Mouse (Mus musculus): ENCODE results near the gene Ankdd1b. TPM values are rescaled to one million over a fixed set of nuclear protein-coding genes. Genes with fewer than 3 reads are reported as not detected.

The Ankdd1b gene
- polyA plus RNA-seq, 1 experiment from 2014 or later = 0.09 TPM

DNA sequence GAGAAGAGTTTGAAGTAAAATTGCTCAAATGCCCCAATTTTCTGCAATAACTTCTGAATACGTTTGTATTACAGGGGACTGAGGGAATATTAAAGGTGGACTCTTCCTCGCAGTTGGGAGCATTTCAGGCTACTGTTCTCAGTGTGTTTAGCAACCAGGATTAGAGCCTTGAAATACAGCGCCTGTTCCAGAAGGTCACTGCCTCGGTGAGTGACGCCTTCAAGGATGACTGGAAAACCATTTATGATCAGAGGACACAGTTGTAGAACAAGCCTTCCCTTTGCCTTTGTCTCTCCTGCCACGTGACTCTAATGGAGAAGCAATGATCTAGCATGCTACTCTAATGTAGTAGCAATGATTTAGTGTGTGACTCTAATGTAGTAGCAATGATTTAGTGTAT lies 17.0 kb upstream of the Ankdd1b start:
- Histone ChIP-seq H3K27me3 (no peaks in the 10 kb centered on the region), H3K9me3 (no peaks in the 10 kb centered on the region), H3K27ac (no peak overlapping the region), H3K4me3 (no peak overlapping the region), H3K4me1 (replicated peaks) (no peaks in the 10 kb centered on the region), H3K36me3 (peaks cover 16% of the 10 kb centered on the region), H3K9ac (no peak overlapping the region), H3K4me2 (no peak overlapping the region)
- 90% methylated on average over 6 of the region's 6 CpGs for WGBS
- no peak for ATAC-seq (ENCODE audit: low FRiP score)

DNA sequence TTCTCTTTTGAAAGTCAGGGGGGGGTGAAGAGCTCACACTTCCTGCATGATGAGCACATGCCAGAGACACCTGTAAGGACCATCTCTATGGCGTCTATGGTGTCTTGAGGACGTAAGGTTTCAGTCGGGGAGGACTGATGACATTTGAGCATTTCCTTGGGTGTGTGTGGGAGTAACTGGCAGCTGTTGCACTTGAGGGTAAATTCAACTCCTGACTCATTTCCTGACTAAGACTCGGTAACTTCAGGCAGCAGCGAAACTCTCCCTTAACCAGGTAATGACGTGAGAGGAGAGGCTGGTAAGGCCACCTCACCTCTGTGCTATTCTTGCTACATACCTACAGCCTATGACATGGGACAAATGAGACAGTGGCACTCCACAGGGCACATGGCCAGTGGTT lies 16.2 kb upstream of the Ankdd1b start:
- no peaks in the 10 kb centered on the region for H3K9me3 ChIP-seq
- peaks cover 16% of the 10 kb centered on the region for H3K36me3 ChIP-seq
- no peak overlapping the region for H3K9ac ChIP-seq
- no peaks in the 10 kb centered on the region for H3K27me3 ChIP-seq
- WGBS = 96% methylated on average over 6 of the region's 6 CpGs
- H3K4me1 ChIP-seq (replicated peaks) = no peaks in the 10 kb centered on the region
- H3K4me3 ChIP-seq = no peak overlapping the region
- no peak for ATAC-seq (ENCODE audit: low FRiP score)
- no peak overlapping the region for H3K4me2 ChIP-seq
- no peak overlapping the region for H3K27ac ChIP-seq

DNA sequence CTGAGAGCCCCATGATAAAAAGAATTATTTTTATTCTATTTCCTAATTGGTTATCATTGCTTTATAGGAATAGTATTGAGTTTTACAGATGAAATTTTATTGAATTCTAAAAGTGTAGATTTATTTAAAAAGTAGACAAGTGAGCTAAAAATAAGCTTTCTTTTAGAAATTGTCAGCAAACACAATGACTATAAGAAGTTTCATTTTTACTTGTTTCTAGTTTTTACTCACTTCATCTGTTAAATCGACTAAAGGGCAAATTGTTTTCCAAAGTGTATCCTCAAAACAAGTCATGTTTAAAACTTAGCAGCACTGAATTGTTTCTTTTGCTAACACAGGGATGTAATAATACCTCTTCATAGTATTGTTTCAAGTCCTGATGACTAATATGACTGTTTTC lies 8.0 kb upstream of the Ankdd1b start:
- Histone ChIP-seq H3K27me3 (no peaks in the 10 kb centered on the region), H3K9ac (no peak overlapping the region), H3K4me1 (replicated peaks) (no peaks in the 10 kb centered on the region), H3K4me2 (no peak overlapping the region), H3K27ac (no peak overlapping the region), H3K36me3 (peaks cover 2% of the 10 kb centered on the region; the same call in 1 of the 2 replicates), H3K9me3 (no peaks in the 10 kb centered on the region), H3K4me3 (no peak overlapping the region)
- WGBS = 100% methylated on average over 1 of the region's 1 CpGs
- ATAC-seq (ENCODE audit: low FRiP score) = no peak

GRCm38 (mm10) chr13:96477226-96477625 lies 6.2 kb upstream of the Ankdd1b start:
- H3K27ac ChIP-seq = no peak overlapping the region
- no peaks in the 10 kb centered on the region for H3K4me1 ChIP-seq (replicated peaks)
- ATAC-seq (ENCODE audit: low FRiP score) = no peak
- no peaks in the 10 kb centered on the region for H3K27me3 ChIP-seq
- H3K36me3 ChIP-seq = no peaks in the 10 kb centered on the region
- no peak overlapping the region for H3K4me3 ChIP-seq
- no peak overlapping the region for H3K9ac ChIP-seq
- 95% methylated on average over 4 of the region's 4 CpGs for WGBS
- no peaks in the 10 kb centered on the region for H3K9me3 ChIP-seq
- H3K4me2 ChIP-seq = no peak overlapping the region

- Histone ChIP-seq H3K27ac (no peak overlapping the region), H3K4me3 (no peak overlapping the region), H3K4me1 (replicated peaks) (no peaks in the 10 kb centered on the region), H3K36me3 (no peaks in the 10 kb centered on the region), H3K9ac (no peak overlapping the region), H3K9me3 (no peaks in the 10 kb centered on the region), H3K4me2 (no peak overlapping the region), H3K27me3 (no peaks in the 10 kb centered on the region)
- WGBS = 88% methylated on average over 6 of the region's 6 CpGs
- ATAC-seq (ENCODE audit: low FRiP score) = no peak
These were observed 442 bp downstream of the Ankdd1b start for GRCm38 (mm10) chr13:96470556-96470955.

DNA sequence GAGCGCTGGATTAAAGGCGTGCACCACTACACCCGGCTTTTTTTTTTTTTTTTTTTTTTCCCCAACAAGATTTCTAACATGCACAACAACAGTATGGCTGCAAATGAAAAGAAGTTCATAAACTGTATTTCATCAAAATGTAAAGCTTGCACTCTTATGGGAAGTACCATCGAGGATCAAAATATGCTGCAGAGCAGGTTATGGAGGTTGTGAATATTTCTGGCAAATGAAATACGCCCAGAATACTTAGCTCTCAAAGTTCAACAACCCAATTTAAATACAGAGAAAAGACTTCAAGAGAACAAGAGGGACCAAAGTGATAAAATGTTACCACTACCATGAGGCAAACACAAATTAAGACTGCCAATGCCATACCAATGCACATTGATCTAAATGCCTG lies 2.3 kb downstream of the Ankdd1b start:
- no peaks in the 10 kb centered on the region for H3K9me3 ChIP-seq
- no peak for ATAC-seq (ENCODE audit: low FRiP score)
- H3K36me3 ChIP-seq = no peaks in the 10 kb centered on the region
- H3K4me3 ChIP-seq = no peak overlapping the region
- H3K27ac ChIP-seq = no peak overlapping the region
- H3K4me1 ChIP-seq (replicated peaks) = no peaks in the 10 kb centered on the region
- H3K27me3 ChIP-seq = no peaks in the 10 kb centered on the region
- no peak overlapping the region for H3K4me2 ChIP-seq
- no peak overlapping the region for H3K9ac ChIP-seq
- WGBS = 94% methylated on average over 5 of the region's 5 CpGs

- 52% methylated on average over 5 of the region's 5 CpGs for WGBS
These were observed 5.7 kb downstream of the Ankdd1b start for GRCm38 (mm10) chr13:96465315-96465714.

GRCm38 (mm10) chr13:96462644-96463043 lies 8.4 kb downstream of the Ankdd1b start:
- no peak overlapping the region for H3K4me3 ChIP-seq
- H3K9ac ChIP-seq = no peak overlapping the region
- H3K4me1 ChIP-seq (replicated peaks) = no peaks in the 10 kb centered on the region
- H3K27me3 ChIP-seq = no peaks in the 10 kb centered on the region
- no peak for ATAC-seq (ENCODE audit: low FRiP score)
- WGBS = 71% methylated on average over 1 of the region's 1 CpGs
- no peaks in the 10 kb centered on the region for H3K36me3 ChIP-seq
- H3K4me2 ChIP-seq = no peak overlapping the region
- no peaks in the 10 kb centered on the region for H3K9me3 ChIP-seq
- no peak overlapping the region for H3K27ac ChIP-seq

More at GRCm38 (mm10) chr13:96465315-96465714, 5.7 kb downstream of the Ankdd1b start:
- ATAC-seq (ENCODE audit: low FRiP score) = no peak
- no peak overlapping the region for H3K9ac ChIP-seq
- H3K4me3 ChIP-seq = no peak overlapping the region
- no peaks in the 10 kb centered on the region for H3K4me1 ChIP-seq (replicated peaks)
- no peaks in the 10 kb centered on the region for H3K9me3 ChIP-seq
- H3K36me3 ChIP-seq = no peaks in the 10 kb centered on the region
- H3K27me3 ChIP-seq = no peaks in the 10 kb centered on the region
- H3K27ac ChIP-seq = no peak overlapping the region
- H3K4me2 ChIP-seq = no peak overlapping the region

DNA sequence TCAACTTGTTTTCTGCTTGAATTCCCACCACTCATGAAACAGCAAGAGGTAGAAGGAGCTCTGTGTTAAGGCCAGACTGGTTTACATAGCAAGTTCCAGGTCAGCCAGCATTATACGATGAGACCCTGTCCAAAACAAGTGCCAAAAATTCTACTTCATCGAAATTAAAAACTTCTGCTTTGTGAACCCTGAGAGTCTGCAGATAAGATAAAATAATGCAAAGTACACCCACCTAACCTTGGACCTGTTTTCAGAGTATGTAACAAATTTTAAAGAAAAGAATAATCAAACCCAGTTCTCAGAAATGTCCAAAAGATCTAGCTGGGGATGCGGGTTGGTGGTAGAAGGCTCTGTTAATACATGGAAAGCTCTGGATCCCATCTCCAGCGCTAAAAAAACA lies 12.4 kb downstream of the Ankdd1b start:
- Histone ChIP-seq H3K9me3 (no peaks in the 10 kb centered on the region), H3K27ac (no peak overlapping the region), H3K4me1 (replicated peaks) (no peaks in the 10 kb centered on the region), H3K4me2 (no peak overlapping the region), H3K9ac (no peak overlapping the region), H3K27me3 (no peaks in the 10 kb centered on the region), H3K4me3 (no peak overlapping the region), H3K36me3 (no peaks in the 10 kb centered on the region)
- WGBS = 87% methylated on average over 4 of the region's 4 CpGs
- no peak for ATAC-seq (ENCODE audit: low FRiP score)

GRCm38 (mm10) chr13:96458018-96458417 lies 13.0 kb downstream of the Ankdd1b start:
- H3K27ac ChIP-seq = no peak overlapping the region
- no peak overlapping the region for H3K9ac ChIP-seq
- H3K4me1 ChIP-seq (replicated peaks) = no peaks in the 10 kb centered on the region
- no peaks in the 10 kb centered on the region for H3K36me3 ChIP-seq
- 84% methylated on average over 5 of the region's 5 CpGs for WGBS
- no peak overlapping the region for H3K4me3 ChIP-seq
- no peaks in the 10 kb centered on the region for H3K27me3 ChIP-seq
- H3K9me3 ChIP-seq = no peaks in the 10 kb centered on the region
- H3K4me2 ChIP-seq = no peak overlapping the region
- no peak for ATAC-seq (ENCODE audit: low FRiP score)

DNA sequence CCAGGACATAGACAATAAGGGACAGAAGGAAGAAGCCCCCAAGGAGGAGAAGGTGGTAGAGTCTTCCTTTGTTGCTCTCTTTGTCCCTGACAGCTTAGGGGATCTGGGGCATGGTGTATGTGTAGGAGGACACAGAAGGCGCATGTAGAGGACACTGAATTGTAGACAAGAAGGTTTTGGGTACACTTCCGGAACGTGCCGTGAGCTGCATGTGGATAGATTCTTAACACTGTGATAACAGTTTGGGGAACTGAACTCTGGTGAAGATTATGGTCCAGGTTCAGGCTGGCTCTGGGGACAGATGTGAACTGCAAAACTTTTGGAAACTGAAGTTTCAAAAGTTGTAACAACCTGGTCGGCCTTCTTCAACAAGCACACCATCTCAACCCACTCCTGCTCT lies 13.4 kb downstream of the Ankdd1b start:
- Histone ChIP-seq H3K27ac (no peak overlapping the region), H3K27me3 (no peaks in the 10 kb centered on the region), H3K4me1 (replicated peaks) (no peaks in the 10 kb centered on the region), H3K4me3 (no peak overlapping the region), H3K36me3 (no peaks in the 10 kb centered on the region), H3K9ac (no peak overlapping the region), H3K4me2 (no peak overlapping the region), H3K9me3 (no peaks in the 10 kb centered on the region)
- no peak for ATAC-seq (ENCODE audit: low FRiP score)
- 95% methylated on average over 5 of the region's 5 CpGs for WGBS

- Histone ChIP-seq H3K9me3 (no peaks in the 10 kb centered on the region), H3K4me3 (no peak overlapping the region), H3K27ac (no peak overlapping the region), H3K4me2 (no peak overlapping the region), H3K9ac (no peak overlapping the region), H3K4me1 (replicated peaks) (no peaks in the 10 kb centered on the region), H3K36me3 (no peaks in the 10 kb centered on the region), H3K27me3 (no peaks in the 10 kb centered on the region)
- no peak for ATAC-seq (ENCODE audit: low FRiP score)
- WGBS = 80% methylated on average over 3 of the region's 3 CpGs
These were observed 16.7 kb downstream of the Ankdd1b start for GRCm38 (mm10) chr13:96454288-96454687.

DNA sequence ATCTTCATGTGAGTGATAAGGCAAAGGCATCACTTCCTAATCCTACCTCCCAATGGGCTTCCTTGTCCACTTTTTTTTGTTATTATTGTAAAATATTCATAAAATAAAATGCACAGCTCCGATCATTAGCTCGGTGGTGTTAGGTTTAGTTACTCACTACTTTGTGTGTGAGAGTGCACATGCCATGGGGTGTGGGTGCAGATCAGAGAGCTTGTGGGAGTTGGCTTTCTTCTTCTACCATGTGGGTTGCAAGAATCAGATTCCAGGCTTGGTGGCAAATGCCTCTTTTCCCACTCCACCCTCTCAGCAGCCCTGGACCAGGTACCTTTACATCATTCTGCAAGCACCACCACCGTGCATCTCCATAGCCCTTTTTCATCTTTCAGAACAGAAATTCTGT lies 18.4 kb downstream of the Ankdd1b start:
- ATAC-seq (ENCODE audit: low FRiP score) = no peak
- WGBS = 96% methylated on average over 3 of the region's 3 CpGs
- Histone ChIP-seq H3K27me3 (no peaks in the 10 kb centered on the region), H3K27ac (no peak overlapping the region), H3K4me1 (replicated peaks) (no peaks in the 10 kb centered on the region), H3K4me2 (no peak overlapping the region), H3K9me3 (no peaks in the 10 kb centered on the region), H3K36me3 (no peaks in the 10 kb centered on the region), H3K4me3 (no peak overlapping the region), H3K9ac (no peak overlapping the region)
